Mouse (Mus musculus) ES-E14 (cell line): ENCODE results near the gene Bach2.

Experiments used
- ZC3H11A ChIP-seq: IDR thresholded peaks from 2 replicates; pipeline ENCODE4 v1.6.1; 2012; ENCODE audit warnings: low read depth, mild to moderate bottlenecking, inconsistent platforms, low read length, borderline replicate concordance
- ZNF384 ChIP-seq: IDR thresholded peaks from 2 replicates; pipeline ENCODE4 v1.6.1; 2012; ENCODE audit warnings: low read depth, low read length, inconsistent platforms

DNA sequence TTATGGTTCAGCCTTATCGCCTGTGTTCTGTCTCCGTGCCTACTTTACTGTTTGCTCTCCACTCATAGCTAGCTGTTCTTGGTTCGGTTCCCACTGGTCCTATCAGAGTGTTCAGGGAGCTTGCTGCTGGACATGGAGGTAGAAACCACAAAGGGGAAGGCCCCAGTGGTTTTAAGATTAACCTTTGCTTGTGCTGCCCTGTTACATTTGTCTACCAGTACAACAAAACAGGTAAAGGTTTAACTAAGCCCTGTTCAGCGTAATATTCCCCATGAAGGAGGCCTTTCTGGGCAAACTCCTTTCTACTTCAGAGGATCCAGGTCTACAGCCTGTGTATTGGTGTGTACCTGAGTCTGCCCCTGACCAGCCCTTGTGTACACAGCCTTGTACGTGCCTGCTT, 164.9 kb downstream of the Bach2 start:
- TF ChIP-seq ZC3H11A (no peak), ZNF384 (no peak)
